Mouse (Mus musculus) ES-Bruce4 (cell line): ENCODE measurements around the gene Rftn2.

ENCODE experiments used
- CTCF ChIP-seq: IDR thresholded peaks from one replicate; pipeline ENCODE4 v1.8.1; 2011; ENCODE audit warnings: low read depth, low read length
- POLR2A ChIP-seq: IDR thresholded peaks from one replicate; pipeline ENCODE4 v1.8.1; 2011; ENCODE audit warnings: low read length; ENCODE audit not compliant: insufficient read depth

DNA sequence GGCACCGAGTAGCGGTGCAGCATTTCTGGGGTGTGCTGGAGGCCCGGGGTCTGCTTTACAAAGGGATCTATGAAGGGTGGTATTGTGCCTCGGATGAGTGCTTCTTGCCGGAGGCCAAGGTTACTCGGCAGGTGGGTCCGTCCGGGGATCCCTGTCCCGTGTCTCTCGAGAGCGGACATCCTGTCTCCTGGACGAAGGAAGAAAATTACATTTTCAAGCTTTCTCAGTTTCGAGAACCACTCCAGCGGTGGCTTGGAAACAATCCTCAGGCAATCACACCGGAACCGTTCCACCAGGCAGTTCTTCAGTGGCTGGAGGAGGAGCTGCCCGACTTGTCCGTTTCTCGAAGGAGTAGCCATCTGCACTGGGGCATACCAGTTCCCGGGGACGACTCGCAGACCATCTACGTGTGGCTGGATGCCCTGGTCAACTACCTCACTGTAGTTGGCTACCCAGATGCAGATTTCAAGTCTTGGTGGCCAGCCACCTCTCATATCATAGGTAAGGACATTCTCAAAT is 11.1 kb upstream of the Rftn2 start:
- TF ChIP-seq POLR2A (no peak), CTCF (no peak)
